Mouse (Mus musculus) MEL (cell line): Measurements from ENCODE around the gene Asf1b.

ENCODE experiments used
- GATA1 ChIP-seq: IDR thresholded peaks from 2 replicates; pipeline ENCODE4 v1.6.1; 2011; ENCODE audit warnings: low read depth, low read length, improper control_type of control experiment
- HCFC1 ChIP-seq: IDR thresholded peaks from 2 replicates; pipeline ENCODE4 v1.6.1; 2012; ENCODE audit warnings: low read depth, mild to moderate bottlenecking, inconsistent platforms, low read length, improper control_type of control experiment, moderate library complexity
- MAX ChIP-seq: IDR thresholded peaks from 2 replicates; pipeline ENCODE4 v1.6.1; 2011; ENCODE audit warnings: low read length, improper control_type of control experiment
- MAZ ChIP-seq: IDR thresholded peaks from 2 replicates; pipeline ENCODE4 v1.6.1; 2012; ENCODE audit warnings: low read depth, mild to moderate bottlenecking, inconsistent platforms, low read length, improper control_type of control experiment
- MXI1 ChIP-seq: IDR thresholded peaks from 2 replicates; pipeline ENCODE4 v1.6.1; 2011; ENCODE audit warnings: mild to moderate bottlenecking, low read depth, low read length, improper control_type of control experiment
- POLR2A ChIP-seq, 2 experiments: IDR thresholded peaks; 2 replicates each; pipeline ENCODE4 v1.6.1; 2011 to 2012; ENCODE audit warnings: low read length in 2 of 2, mild to moderate bottlenecking in 2 of 2, control low read depth in 1 of 2, improper control_type of control experiment in 1 of 2, low read depth in 1 of 2, moderate library complexity in 1 of 2; ENCODE audit not compliant: control insufficient read depth in 1 of 2, insufficient read depth in 1 of 2, poor library complexity in 1 of 2
- ZC3H11A ChIP-seq: IDR thresholded peaks from 2 replicates; pipeline ENCODE4 v1.6.1; 2012; ENCODE audit warnings: low read depth, mild to moderate bottlenecking, inconsistent platforms, low read length, improper control_type of control experiment
- ZMIZ1 ChIP-seq: IDR thresholded peaks from 2 replicates; pipeline ENCODE4 v1.6.1; 2012; ENCODE audit warnings: low read depth, mild to moderate bottlenecking, inconsistent platforms, low read length, improper control_type of control experiment, moderate library complexity

- TF ChIP-seq POLR2A (IDR thresholded peaks at IDR 0.05; ENCODE audit: control insufficient read depth in 1 of 2, insufficient read depth in 1 of 2, low read depth in 1 of 2, low read length in 2 of 2, poor library complexity in 1 of 2) (no peak), MAX (no peak), ZC3H11A (no peak), MXI1 (no peak), GATA1 (no peak), HCFC1 (no peak), MAZ (no peak), ZMIZ1 (no peak)
Observed at GRCm38 (mm10) chr8:84003612-84004246, 48.4 kb downstream of the Asf1b start.
